Mouse (Mus musculus) sigmoid colon, adult 10 weeks (tissue): ENCODE results near the gene Prph. TPM values are rescaled to one million over a fixed set of nuclear protein-coding genes. Genes with fewer than 3 reads are reported as not detected.

Source experiments
- polyA plus RNA-seq: library from polyadenylated mRNA; stranded (reverse); fragments of 350-450 nt; fragmentation: Illumina TruSeq; extraction: RNeasy Lipid Tissue Mini Kit (QIAGEN cat#74804); gene quantifications from one replicate; pipeline ENCODE4 v1.2.3, GENCODE M21; 2014; ENCODE audit warnings: low read depth, low replicate concordance

Gene Prph
- polyA plus RNA-seq = 0.38 TPM

GRCm38 (mm10) chr15:99055040-99055439 is at the start of gene Prph:
Prph (plus strand) TSS chr15:99055174.

GRCm38 (mm10) chr15:99029619-99030584 is 25.1 kb upstream of the Prph start, which contains the start of gene Tuba1c:
Tuba1c (plus strand) TSS chr15:99029891.

GRCm38 (mm10) chr15:99074019-99074599 is 19.1 kb downstream of the Prph start, which contains the start of gene Troap:
Troap (plus strand) TSS chr15:99074575.

GRCm38 (mm10) chr15:99087253-99088075 is 32.5 kb downstream of the Prph start, which contains the start of gene C1ql4:
C1ql4 (minus strand) TSS chr15:99087817.

GRCm38 (mm10) chr15:99092870-99093269 is 37.9 kb downstream of the Prph start, which contains the start of gene Dnajc22:
Dnajc22 (plus strand) TSS chr15:99093170.

Other genes with a start within 250 kb of the Prph start
- not detected for gene Ddn, start 245.7 kb upstream of the Prph start, polyA plus RNA-seq
- gene Prkag1, start 223.7 kb upstream of the Prph start, polyA plus RNA-seq = 39.9 TPM
- gene Kmt2d, start 184.0 kb upstream of the Prph start, polyA plus RNA-seq = 2.9 TPM
- 3.2 TPM for gene Rhebl1, start 160.6 kb upstream of the Prph start, polyA plus RNA-seq
- gene Dhh, start 156.6 kb upstream of the Prph start, polyA plus RNA-seq = 0.19 TPM
- gene Lmbr1l, start 136.9 kb upstream of the Prph start, polyA plus RNA-seq = 9.9 TPM
- gene Tuba1b, start 120.6 kb upstream of the Prph start, polyA plus RNA-seq = 21.1 TPM
- gene Gm49450, start 101.6 kb upstream of the Prph start, polyA plus RNA-seq = not detected
- 41.6 TPM for gene Tuba1a, start 101.5 kb upstream of the Prph start, polyA plus RNA-seq
- 7.2 TPM for gene Tuba1c, start 25.3 kb upstream of the Prph start, polyA plus RNA-seq
- 0.85 TPM for gene Troap, start 19.4 kb downstream of the Prph start, polyA plus RNA-seq
- gene C1ql4, start 32.6 kb downstream of the Prph start, polyA plus RNA-seq = not detected
- gene Dnajc22, start 38.0 kb downstream of the Prph start, polyA plus RNA-seq = 12.2 TPM
- gene Spats2, start 70.7 kb downstream of the Prph start, polyA plus RNA-seq = 18.1 TPM
- 0.66 TPM for gene Kcnh3, start 169.7 kb downstream of the Prph start, polyA plus RNA-seq
- 2.0 TPM for gene Mcrs1, start 196.8 kb downstream of the Prph start, polyA plus RNA-seq
- gene Prpf40b, start 239.9 kb downstream of the Prph start, polyA plus RNA-seq = 3.0 TPM
- not detected for gene Fam186b, start 240.7 kb downstream of the Prph start, polyA plus RNA-seq